Mouse (Mus musculus) lung, postnatal 36 days (tissue): Measurements from ENCODE around the gene Mnt.

ENCODE experiments used
- DNase-seq: peaks from one replicate; pipeline ENCODE4 v3.0.0; 2022; ENCODE audit warnings: mixed read lengths

The Mnt gene

GRCm38 (mm10) chr11:74831606-74832451 is 1.1 kb downstream of the Mnt start:
- peak; percentile 99 for DNase-seq

- peak; percentile 82 for DNase-seq
Measured at GRCm38 (mm10) chr11:74832503-74833143, 1.9 kb downstream of the Mnt start.

DNA sequence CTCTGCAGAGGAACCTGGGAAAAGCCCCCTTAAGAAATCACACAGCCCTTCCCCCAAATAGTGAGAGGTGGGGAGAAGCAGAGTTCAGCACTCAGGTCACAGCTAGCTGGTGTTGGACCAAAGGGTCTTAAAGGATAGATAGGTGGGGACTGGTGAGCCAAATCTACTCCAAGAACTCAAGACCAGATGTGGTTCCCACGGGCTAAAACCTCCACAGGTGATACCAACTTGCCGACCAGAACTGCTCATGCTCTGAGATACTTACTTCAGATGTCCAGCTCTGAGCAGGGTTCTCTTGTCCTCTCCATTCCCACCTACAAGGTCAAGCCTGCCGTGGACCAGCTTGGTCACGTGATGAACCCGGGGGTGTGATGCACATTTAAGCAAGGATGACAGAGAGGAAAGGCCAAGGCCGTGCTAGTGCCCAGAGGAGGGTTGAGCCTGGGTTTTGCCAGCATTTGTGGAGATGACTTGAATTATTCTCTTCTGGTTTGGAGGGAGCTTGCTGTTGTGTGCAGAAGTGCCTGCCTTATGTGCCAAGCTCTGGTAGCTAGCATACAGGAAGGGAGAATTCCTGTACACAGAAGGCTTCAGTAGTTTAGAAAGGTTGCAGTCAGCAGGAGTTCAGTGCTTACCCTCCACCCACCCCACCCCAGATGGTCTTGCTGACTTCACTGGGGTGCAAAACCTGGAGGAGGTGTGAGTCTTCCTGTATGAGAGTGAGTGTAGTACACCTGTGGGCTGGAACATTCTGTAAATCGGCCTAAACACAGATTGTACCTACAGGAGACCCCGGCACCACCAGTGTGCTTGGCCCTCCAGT is 3.0 kb downstream of the Mnt start:
- no peak for DNase-seq

GRCm38 (mm10) chr11:74834359-74834638 is 3.6 kb downstream of the Mnt start:
- no peak for DNase-seq

- no peak for DNase-seq
Measured at GRCm38 (mm10) chr11:74834650-74835277, 4.0 kb downstream of the Mnt start.

DNA sequence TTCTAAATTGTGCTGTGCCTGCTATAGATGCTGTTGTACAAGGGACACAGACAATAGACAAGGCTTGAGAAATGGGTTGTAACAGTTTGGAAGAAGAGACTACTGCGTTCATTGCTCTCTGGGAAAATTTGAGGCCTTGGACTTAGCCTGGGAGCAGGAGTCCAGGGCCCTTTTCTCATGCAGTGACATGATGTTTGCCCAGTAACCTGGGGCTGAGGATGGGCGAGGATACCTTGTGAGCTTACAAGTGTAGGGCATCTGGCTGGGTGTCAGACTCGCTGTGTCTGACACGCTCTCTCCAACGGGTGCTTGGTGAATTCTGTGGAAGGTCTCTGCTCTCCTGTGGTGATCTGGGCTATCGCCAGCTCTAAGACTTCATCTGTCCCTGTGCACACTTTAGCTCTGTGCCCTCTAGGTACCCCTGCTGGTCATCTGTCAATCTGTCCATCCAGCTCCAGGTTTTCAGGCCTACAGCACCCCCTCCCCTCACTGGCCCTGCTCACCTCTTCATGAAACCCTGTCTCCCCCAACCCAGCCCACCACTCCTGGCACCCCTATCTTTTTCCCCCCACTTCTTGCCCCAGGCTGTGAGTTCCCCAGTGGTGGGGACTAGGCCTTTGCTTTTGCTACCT is 5.0 kb downstream of the Mnt start:
- no peak for DNase-seq

- no peak for DNase-seq
Measured at GRCm38 (mm10) chr11:74836225-74837055, 5.7 kb downstream of the Mnt start.

- DNase-seq, result no peak
Measured at GRCm38 (mm10) chr11:74837056-74837693, 6.5 kb downstream of the Mnt start.

GRCm38 (mm10) chr11:74837694-74838431 is 7.1 kb downstream of the Mnt start:
- DNase-seq, result peak; percentile 97

DNA sequence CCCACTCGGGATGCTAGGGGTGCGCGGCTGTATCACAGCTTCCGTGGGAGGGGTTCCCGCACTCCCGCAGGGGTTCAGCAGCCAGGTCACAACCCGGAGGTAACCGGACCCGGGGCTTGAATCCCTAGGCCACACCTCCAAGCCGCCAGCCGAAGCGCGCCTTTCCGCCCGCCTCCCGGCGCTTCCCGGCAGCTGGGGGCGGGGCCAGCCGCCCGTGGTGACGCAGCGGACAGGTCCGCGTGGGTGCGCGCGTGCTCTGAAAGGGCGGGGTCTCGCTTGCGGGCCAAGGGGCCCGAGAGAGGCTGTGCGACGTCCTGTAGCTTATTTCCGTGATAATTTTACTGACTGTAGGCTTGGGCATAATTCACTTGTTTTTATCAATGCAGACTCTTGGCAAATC is 7.7 kb downstream of the Mnt start:
- peak; percentile 96 for DNase-seq

DNA sequence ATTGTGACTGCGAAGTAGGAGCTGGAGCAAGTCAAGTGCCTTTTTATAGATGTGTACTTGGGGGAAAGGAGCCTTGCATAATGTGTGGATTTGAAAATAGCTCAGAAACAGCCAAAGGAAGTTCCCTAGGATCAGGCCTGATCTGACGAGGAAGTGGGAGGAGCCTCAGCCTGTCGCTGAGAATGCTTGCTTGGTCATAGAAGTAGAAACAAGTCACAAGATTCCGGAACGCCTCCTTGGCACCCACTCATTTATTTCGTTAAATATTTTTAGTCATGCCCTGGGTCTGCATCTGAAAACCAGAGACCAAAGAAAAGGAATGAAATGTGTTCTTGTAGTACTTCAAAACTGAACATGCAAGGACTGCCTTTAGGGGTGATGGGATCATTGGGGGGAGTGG is 8.3 kb downstream of the Mnt start:
- peak; percentile 92 for DNase-seq

- DNase-seq, result peak; percentile 44
Measured at GRCm38 (mm10) chr11:74839860-74840715, 9.4 kb downstream of the Mnt start.

DNA sequence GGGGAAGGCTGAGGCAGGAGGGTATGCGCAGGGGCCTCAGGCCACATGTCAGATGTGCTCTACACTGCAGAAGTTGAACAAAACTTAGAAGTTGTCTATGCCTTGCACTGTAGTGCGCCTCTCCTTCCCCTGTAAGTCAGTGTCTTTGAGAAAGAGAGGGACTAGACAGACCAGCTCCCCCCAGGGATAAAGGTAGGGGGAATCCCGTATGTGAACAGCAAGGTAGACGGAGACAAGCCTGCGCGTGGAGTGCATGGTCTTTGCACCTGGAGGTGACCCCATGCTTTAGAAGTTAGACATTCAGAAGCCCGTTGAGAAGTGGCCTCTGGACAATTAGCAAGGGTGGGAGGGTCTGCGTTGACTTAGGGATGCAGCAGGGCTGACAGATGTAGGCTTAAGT is 10.0 kb downstream of the Mnt start:
- no peak for DNase-seq

DNA sequence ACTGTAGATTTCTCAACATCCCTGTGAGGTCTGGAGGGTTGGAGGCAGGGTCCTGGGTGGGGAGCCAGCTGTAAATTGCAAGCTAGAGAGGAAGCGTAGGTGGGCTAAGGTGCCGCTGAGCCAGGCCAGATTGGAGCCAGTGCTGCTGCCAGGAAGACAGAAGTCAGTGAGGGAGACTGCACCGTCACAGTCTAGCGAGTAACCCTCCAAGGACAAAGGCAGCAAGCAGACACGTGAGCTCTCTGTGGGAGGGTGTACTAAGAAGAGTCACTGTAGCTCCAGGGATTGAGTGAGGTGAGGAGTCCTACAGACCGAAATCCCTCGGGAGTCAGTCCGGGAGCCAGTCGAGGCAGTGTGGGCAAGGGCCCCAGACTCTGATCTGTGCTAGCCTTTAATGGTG is 10.6 kb downstream of the Mnt start:
- DNase-seq, result no peak

DNA sequence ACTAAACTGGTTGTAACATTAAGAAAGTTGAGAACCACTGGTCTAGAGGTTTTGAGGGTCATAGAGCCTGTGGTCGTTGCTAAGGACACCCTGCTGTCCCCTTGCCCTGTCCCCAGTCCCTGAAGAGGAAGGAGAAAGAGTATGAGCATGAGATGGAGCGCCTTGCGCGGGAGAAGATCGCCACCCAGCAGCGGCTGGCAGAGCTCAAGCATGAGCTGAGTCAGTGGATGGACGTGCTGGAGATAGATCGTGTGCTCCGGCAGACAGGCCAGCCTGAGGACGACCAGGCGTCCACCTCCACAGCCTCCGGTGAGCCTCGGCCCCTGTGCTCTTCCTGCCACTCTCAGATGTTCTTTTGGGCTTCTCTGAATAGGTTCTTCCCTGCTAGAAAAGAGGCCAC is 11.3 kb downstream of the Mnt start:
- no peak for DNase-seq

- no peak for DNase-seq
Measured at GRCm38 (mm10) chr11:74842656-74843434, 12.1 kb downstream of the Mnt start.

- DNase-seq, result peak; percentile 59
Measured at GRCm38 (mm10) chr11:74843435-74843714, 12.7 kb downstream of the Mnt start.

DNA sequence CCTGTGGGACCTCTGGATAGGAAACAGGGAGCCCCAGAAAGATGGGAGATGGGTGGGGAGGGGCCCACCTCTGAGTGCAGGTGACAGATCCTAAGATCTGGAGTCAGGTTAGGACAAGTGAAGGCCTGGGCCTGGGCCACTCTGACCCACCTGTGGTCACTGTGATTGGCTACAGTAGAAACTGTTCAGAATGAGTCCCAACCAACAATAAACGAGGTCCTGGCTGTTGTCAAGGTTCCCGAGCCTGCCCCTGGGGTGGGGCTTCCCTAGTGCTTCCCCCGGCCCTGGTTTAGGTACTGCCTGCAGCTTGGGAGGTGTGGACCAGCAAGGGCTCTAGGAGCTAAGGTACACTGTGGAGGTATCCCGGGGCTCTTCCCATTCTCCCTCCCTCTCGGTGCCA is 13.0 kb downstream of the Mnt start:
- no peak for DNase-seq

DNA sequence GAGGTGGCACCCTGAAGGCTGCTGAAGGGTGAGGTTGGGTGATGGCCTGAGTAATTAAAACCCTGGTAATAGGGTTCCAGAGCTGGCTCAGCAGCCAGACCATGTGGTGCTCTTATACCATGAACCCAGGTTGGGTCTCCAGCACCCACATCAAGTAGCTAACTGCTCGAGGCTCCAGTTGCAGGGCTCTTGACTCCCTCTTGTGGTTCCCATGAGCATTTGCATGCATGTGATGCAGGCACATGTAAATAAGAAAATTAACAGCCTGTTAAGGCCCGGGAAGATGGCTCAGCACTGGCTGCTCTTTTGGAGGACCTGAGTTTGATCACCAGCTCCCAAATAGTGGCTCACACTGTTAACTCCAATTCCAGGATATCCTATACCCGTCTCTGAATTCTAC is 15.1 kb downstream of the Mnt start:
- no peak for DNase-seq
